Mouse (Mus musculus) forebrain, embryonic 16.5 days (tissue): Measurements from ENCODE around the gene Amz2. TPM values are rescaled to one million over a fixed set of nuclear protein-coding genes. Genes with fewer than 3 reads are reported as not detected.

Source experiments
- ATAC-seq: fragments of 200-750 bp; cut with Nextera tagmentation; 2 replicates; pipeline ENCODE4 v1.8.0; 2017; ENCODE audit warnings: mild to moderate bottlenecking, moderate library complexity
- H3K27ac ChIP-seq: fragments of 300-500 bp; sonication (generic); 2 replicates; pipeline ENCODE4 v1.5.1; 2014; ENCODE audit warnings: low read length, control low read depth
- H3K27me3 ChIP-seq: fragments of 300-500 bp; sonication (generic); replicated peaks from 2 replicates; pipeline ENCODE4 v1.6.1; 2014; ENCODE audit warnings: low read length; ENCODE audit not compliant: control insufficient read depth, insufficient read depth
- H3K36me3 ChIP-seq: fragments of 300-500 bp; sonication (generic); 2 replicates; pipeline ENCODE4 v1.6.1; 2014; ENCODE audit not compliant: control insufficient read depth, insufficient read depth
- H3K4me1 ChIP-seq: fragments of 300-500 bp; sonication (generic); replicated peaks from 2 replicates; pipeline ENCODE4 v1.6.1; 2014; ENCODE audit warnings: low read length; ENCODE audit not compliant: control insufficient read depth, insufficient read depth
- H3K4me2 ChIP-seq: fragments of 300-500 bp; sonication (generic); 2 replicates; pipeline ENCODE4 v1.6.1; 2014; ENCODE audit warnings: mild to moderate bottlenecking, low read length, control low read depth
- H3K4me3 ChIP-seq: fragments of 300-500 bp; sonication (generic); replicated peaks from 2 replicates; pipeline ENCODE4 v1.5.1; 2014; ENCODE audit warnings: mild to moderate bottlenecking, low read length, control low read depth
- H3K9ac ChIP-seq: fragments of 300-500 bp; sonication (generic); replicated peaks from 2 replicates; pipeline ENCODE4 v1.6.1; 2014; ENCODE audit warnings: low read depth, low read length, control low read depth
- H3K9me3 ChIP-seq: fragments of 300-500 bp; sonication (generic); 2 replicates; pipeline ENCODE4 v1.6.1; 2016; ENCODE audit warnings: low read length; ENCODE audit not compliant: control insufficient read depth
- WGBS: fragments of 180-500 bp; shearing (Covaris S2); extraction: QIAGEN DNeasy Blood & Tissue Kit; methylation state at CpG from one replicate; pipeline ENCODE4 v1.1.7; 2014; 5-methylcytosine and 5-hydroxymethylcytosine counted together
- polyA plus RNA-seq: library from polyadenylated mRNA; unstranded; fragments of >200 nt; fragmentation: Nextera tagmentation; extraction: Ambion mirVana; gene quantifications from 2 replicates; pipeline ENCODE4 v1.2.1, GENCODE M21; 2015

Gene Amz2
- polyA plus RNA-seq, 1 experiment from 2014 or later, result 70.5 TPM

DNA sequence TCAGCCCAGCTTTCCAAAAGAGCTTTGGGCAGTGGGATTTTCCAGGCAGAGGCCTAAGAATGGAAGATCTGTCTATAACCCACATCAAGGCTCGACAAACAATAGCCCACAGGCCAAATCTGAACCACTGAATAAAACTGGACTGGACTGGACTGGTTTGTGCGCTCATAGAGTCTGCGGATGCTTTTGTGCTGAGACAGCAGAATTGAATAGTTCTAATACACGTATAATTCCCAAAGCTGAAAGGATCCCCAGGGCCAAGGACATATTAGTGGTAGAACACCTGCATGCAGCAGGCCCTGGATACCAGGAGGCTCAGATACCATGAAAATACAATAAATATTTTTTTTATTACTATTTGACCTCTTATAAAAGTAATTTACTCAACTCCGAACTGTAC is 30.5 kb downstream of the Amz2 start:
- Histone ChIP-seq H3K4me3 (no peak overlapping the region), H3K27ac (no peak overlapping the region)

DNA sequence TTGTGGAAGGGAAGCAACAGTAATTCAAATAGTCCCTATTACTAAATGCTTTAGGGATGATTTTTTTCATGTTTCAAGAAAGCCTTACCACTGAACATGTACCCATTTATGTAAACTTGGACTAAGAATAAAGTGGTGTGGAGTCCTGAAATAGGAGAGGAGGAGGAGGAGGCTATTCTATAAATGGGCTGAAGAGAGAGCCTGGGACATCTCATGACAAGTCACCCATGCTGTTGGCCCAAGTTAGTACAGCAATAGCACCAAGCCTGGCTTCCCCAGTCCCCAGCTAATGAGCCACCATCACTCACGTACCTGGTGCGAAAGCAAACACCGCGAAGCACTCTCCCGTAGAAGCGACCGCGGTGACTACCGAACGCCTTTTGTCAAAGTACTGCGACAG is 32.4 kb downstream of the Amz2 start:
- no peak overlapping the region for H3K9ac ChIP-seq
- 95% methylated on average over 11 of the region's 11 CpGs for WGBS
- no peaks in the 10 kb centered on the region for H3K27me3 ChIP-seq
- H3K4me3 ChIP-seq, result no peak overlapping the region
- H3K4me1 ChIP-seq, result no peaks in the 10 kb centered on the region
- no peak overlapping the region for H3K27ac ChIP-seq
- ATAC-seq, result no peak
- H3K36me3 ChIP-seq, result peaks cover 2% of the 10 kb centered on the region; the same call in 1 of the 2 replicates
- H3K4me2 ChIP-seq, result no peak overlapping the region
- H3K9me3 ChIP-seq, result no peaks in the 10 kb centered on the region

More for the DNA sequence above, 30.5 kb downstream of the Amz2 start:
- no peak overlapping the region for H3K4me2 ChIP-seq
- H3K36me3 ChIP-seq, result peaks cover 2% of the 10 kb centered on the region; the same call in 1 of the 2 replicates
- H3K9me3 ChIP-seq, result no peaks in the 10 kb centered on the region
- no peak overlapping the region for H3K9ac ChIP-seq
- no peak for ATAC-seq
- no peaks in the 10 kb centered on the region for H3K4me1 ChIP-seq
- 83% methylated on average over 5 of the region's 5 CpGs for WGBS
- H3K27me3 ChIP-seq, result no peaks in the 10 kb centered on the region

DNA sequence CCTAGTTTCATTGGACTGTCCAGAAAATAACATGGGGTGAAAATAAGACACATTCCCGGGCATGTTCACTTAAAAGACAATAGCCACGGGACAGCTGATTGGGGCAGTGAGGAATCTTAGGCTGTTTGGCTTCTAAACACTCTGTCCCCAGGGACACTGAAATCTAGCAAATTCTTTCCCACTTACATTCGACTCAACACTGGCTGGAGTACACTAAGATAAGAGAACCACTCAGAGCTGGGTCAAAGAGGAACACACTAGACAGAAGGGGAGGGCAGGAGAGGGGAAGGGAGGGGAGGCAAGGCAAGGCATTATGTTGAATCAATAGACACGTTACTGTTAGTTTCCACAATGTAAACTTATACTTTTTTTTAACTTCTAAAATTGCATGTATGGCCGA is 34.8 kb downstream of the Amz2 start:
- H3K4me1 ChIP-seq, result no peaks in the 10 kb centered on the region
- 81% methylated on average over 5 of the region's 5 CpGs for WGBS
- H3K36me3 ChIP-seq, result no peaks in the 10 kb centered on the region
- H3K4me3 ChIP-seq, result no peak overlapping the region
- no peak for ATAC-seq
- H3K27ac ChIP-seq, result no peak overlapping the region
- no peak overlapping the region for H3K9ac ChIP-seq
- no peak overlapping the region for H3K4me2 ChIP-seq
- no peaks in the 10 kb centered on the region for H3K27me3 ChIP-seq
- H3K9me3 ChIP-seq, result no peaks in the 10 kb centered on the region

DNA sequence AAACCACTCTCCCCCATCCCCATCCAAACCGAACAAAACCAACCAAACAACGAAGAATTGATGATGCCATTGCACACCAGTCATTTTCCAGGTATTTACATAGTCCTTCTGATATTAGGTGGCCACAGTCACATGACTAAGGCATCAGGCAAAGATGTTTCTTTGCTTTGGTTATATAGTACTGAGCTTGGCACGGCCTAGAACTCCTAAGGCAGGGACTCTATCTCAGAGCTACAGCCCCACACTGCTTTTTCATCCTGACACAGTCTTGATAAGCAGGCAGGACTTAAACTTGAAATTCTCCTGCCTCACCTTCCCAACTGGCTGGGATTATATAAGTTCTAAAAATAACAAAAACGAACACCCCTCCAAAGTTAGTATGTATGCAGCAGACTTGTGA is 39.3 kb downstream of the Amz2 start:
- WGBS, result 91% methylated on average over 4 of the region's 4 CpGs
- no peak overlapping the region for H3K27ac ChIP-seq
- H3K9ac ChIP-seq, result no peak overlapping the region
- ATAC-seq, result no peak
- no peaks in the 10 kb centered on the region for H3K4me1 ChIP-seq
- H3K27me3 ChIP-seq, result no peaks in the 10 kb centered on the region
- no peak overlapping the region for H3K4me2 ChIP-seq
- H3K36me3 ChIP-seq, result no peaks in the 10 kb centered on the region
- no peaks in the 10 kb centered on the region for H3K9me3 ChIP-seq
- H3K4me3 ChIP-seq, result no peak overlapping the region

DNA sequence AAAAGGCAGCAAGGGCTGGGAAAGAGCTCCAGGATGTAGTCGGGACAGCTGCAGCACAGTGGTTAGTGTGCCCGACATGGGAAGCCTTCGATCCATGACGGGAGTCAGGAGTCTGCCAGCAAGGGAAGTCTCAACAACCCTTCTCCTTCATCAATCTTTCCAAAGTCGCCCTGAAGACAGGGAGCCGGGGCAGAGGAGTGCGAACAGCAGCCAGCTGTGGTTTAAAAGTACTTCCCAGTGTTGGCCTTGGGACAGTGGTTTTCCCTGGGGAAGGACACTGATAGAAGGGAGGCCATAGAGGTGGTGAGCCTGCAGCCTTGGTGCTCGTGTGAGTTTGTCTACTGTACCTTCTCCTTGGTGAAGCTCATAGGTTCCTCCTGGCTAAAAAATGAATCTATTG is 41.2 kb downstream of the Amz2 start:
- H3K27ac ChIP-seq, result no peak overlapping the region
- peaks cover 3% of the 10 kb centered on the region for H3K4me1 ChIP-seq
- H3K4me3 ChIP-seq, result no peak overlapping the region
- WGBS, result 88% methylated on average over 8 of the region's 8 CpGs
- ATAC-seq, result no peak
- H3K36me3 ChIP-seq, result no peaks in the 10 kb centered on the region
- no peak overlapping the region for H3K9ac ChIP-seq
- H3K27me3 ChIP-seq, result no peaks in the 10 kb centered on the region
- H3K9me3 ChIP-seq, result no peaks in the 10 kb centered on the region
- H3K4me2 ChIP-seq, result no peak overlapping the region

DNA sequence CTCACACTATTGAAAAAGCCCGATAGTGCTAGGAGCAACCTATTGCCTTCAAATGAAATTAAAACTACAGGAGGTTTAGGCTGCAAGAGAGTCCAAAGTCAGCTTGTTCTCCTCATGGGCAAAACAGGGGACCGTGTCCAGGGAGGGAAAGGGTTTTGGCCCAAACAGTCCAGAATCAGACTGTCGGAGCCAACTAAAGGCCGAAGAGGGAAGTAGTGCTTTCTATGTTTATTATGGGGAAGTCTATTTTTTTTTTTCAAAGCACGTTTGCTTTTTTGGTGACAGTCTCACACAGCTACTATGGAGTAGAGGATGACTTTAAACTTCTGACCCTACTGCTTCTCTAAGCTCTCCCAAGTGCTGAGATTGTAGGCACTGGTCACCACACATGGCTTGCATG is 42.4 kb downstream of the Amz2 start:
- H3K4me1 ChIP-seq, result peaks cover 9% of the 10 kb centered on the region
- no peak overlapping the region for H3K4me3 ChIP-seq
- no peaks in the 10 kb centered on the region for H3K27me3 ChIP-seq
- no peaks in the 10 kb centered on the region for H3K9me3 ChIP-seq
- H3K9ac ChIP-seq, result no peak overlapping the region
- no peak for ATAC-seq
- no peaks in the 10 kb centered on the region for H3K36me3 ChIP-seq
- no peak overlapping the region for H3K27ac ChIP-seq
- H3K4me2 ChIP-seq, result no peak overlapping the region
- 90% methylated on average over 5 of the region's 5 CpGs for WGBS

DNA sequence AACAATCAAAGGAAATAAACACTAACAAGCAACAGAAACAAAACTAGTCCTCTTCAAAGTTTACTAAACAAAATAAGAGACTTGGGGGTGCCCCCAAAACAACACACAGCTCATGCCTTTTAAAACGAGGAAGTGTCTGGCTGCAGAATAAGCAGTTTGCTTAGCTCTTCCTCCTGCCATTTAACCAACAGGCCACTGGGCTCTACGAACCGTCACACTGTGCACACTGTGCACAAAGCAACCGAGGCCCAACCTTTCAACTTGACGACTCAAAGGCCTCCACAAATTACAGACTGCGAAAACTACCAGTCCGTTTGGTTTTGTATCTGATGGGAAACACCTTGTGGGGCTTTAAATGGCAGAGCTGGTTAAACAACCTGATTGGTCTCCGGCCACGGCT is 44.4 kb downstream of the Amz2 start:
- Histone ChIP-seq H3K27me3 (no peaks in the 10 kb centered on the region), H3K4me2 (no peak overlapping the region), H3K27ac (no peak overlapping the region), H3K4me3 (no peak overlapping the region), H3K4me1 (peaks cover 14% of the 10 kb centered on the region), H3K9me3 (no peaks in the 10 kb centered on the region), H3K36me3 (no peaks in the 10 kb centered on the region), H3K9ac (no peak overlapping the region)
- WGBS, result 66% methylated on average over 9 of the region's 9 CpGs
- ATAC-seq, result no peak

DNA sequence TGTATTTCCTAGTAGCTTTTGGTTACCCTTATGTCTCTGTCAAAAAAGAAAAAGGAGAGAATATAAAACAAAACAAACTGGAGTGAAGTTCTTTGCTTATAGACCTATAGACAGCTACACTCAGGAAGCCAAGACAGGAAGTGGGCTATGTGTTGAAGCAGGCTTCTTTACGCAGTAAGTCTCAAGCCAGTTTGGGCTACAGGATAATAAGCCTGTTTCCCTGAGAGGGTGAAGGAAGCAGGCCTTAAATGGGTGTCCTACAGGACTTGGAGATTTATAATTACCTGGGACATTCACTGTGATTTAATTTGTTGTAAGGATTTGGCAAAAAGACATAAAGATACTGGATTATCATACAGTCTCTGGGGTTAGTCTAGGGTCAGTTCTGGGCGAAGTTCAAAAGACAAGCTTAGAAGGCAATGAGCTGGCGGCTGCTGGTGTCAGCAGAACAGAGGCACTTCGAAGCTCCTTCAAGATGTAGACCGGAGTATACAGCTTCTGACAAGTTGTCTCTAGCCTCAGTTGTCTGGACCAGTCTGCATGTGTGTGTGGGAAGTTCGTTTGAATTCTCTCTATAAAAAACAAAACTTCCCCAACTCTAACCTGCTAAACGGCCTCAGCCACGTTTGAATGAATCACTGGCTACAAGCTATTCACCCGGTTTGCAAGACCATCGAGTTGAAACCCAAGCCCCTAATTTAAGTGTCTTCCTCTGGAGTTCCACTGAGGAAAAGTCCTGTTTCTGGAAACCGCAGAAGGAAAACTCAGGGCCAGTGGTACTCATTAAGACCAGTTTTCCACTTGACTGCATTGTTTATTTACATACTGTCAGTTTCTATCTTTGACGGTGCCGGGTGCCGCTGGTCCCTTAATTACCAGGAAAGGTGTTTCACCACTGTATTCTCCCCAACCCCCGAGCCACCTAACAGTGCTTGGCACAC is 45.4 kb downstream of the Amz2 start:
- Histone ChIP-seq H3K27me3 (no peaks in the 10 kb centered on the region), H3K4me1 (peaks cover 14% of the 10 kb centered on the region), H3K36me3 (no peaks in the 10 kb centered on the region), H3K9me3 (no peaks in the 10 kb centered on the region), H3K27ac (no peak overlapping the region), H3K9ac (no peak overlapping the region), H3K4me3 (peak overlapping the region; percentile 76; the same call in 1 of the 2 replicates), H3K4me2 (peak overlapping the region; percentile 83)
- ATAC-seq, result no peak
- WGBS, result 31% methylated on average over 15 of the region's 15 CpGs

DNA sequence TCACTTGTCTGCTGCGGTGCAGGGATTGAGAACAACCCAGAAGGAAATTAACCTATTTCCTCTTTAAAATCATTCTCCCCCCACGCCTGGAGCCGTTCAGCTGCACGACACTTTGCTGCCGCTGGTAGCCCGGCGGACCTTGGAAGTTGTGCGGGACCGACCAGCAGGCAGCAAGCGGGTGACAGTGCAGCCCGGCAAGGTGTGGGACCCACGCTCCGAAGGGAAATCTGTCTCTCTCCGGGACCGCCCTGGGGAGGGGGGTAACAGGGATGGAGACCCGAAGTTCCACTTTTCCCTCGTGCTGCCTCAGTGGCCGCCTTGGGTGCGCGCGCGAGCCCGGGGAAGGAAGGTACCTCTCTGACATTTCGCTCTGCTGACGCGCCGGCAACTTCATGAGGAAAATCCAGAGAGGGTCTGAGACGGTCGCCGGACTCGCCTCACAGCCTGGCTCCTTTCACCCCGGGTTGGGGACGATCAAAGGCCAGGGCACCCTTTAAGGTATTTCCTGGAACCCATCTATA is 46.5 kb downstream of the Amz2 start:
- no peaks in the 10 kb centered on the region for H3K36me3 ChIP-seq
- under 1% methylated on average over 33 of the region's 33 CpGs for WGBS
- H3K4me1 ChIP-seq, result peaks cover 16% of the 10 kb centered on the region
- H3K9me3 ChIP-seq, result no peaks in the 10 kb centered on the region
- no peak overlapping the region for H3K27ac ChIP-seq
- peak overlapping the region; percentile 83 for H3K4me2 ChIP-seq
- H3K27me3 ChIP-seq, result no peaks in the 10 kb centered on the region
- no peak for ATAC-seq
- H3K4me3 ChIP-seq, result peak overlapping the region; percentile 76
- peak overlapping the region; percentile 88 for H3K9ac ChIP-seq
